Mouse (Mus musculus): Measurements from ENCODE around the gene Rassf2. TPM values are rescaled to one million over a fixed set of nuclear protein-coding genes. Genes with fewer than 3 reads are reported as not detected.

The Rassf2 gene
- polyA plus RNA-seq, 1 experiment from 2014 or later = 10.6 TPM

DNA sequence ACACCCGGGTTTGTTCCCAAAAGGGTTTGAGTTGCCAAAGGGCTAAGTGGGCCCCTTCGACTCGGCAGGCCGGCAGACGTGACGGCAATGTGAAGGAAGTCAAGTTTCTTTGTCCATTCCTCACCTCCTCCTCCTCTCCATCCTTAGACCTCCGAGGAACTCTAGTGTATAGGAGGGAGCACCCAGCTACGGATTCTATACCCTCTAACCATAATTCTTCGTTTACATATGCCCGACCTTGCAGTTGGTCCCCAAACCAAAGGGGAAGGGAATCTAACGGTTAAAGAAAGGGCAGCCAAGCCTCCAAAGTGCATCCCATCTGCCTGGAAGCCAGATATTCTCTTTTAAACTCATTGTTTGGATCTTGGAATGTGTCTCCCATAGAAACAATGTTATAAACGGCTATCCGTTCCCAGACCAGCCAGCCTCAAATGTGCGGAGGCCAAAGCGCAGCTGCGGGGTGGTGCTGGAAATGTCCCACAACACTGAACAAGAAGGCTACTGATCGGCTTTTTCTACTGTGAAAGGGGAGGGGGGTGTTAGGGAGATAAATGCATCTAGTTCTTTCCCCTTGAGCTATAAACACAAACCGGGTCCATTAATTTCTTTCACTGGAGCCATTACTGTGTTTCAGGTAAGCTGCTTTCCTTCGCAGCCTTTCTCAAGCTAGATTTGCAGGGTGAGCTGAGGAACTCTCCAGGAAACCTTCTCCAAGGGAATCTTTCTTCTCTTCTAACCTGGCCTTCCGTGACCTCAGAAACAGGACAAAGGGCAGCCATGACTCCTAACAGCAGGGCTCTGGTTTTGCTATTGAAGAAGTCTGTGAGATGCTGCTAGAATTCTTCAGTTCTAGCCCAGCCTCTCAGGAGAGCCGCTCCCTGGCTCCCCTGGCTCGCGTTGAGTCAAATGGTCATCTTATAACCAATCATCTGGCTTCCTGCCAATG is 633 bp upstream of the Rassf2 start:
- H3K27ac ChIP-seq (replicated peaks) = peak overlapping the region; percentile 90
- no peaks in the 10 kb centered on the region for H3K9me3 ChIP-seq
- DNase-seq (ENCODE audit: low spot score) = peak; percentile 39
- H3K4me3 ChIP-seq = peak overlapping the region; percentile 77
- peaks cover 69% of the 10 kb centered on the region for H3K4me1 ChIP-seq
- H3K36me3 ChIP-seq (replicated peaks) = no peaks in the 10 kb centered on the region
- H3K27me3 ChIP-seq (replicated peaks; ENCODE audit: low read depth, poor library complexity, severe bottlenecking) = peaks cover 55% of the 10 kb centered on the region
- WGBS = 9% methylated on average over 23 of the region's 23 CpGs

- peaks cover 56% of the 10 kb centered on the region for H3K4me1 ChIP-seq
- H3K27ac ChIP-seq (replicated peaks) = peak overlapping the region; percentile 90
- under 1% methylated on average over 36 of the region's 36 CpGs for whole genome bisulfite sequencing
- no peaks in the 10 kb centered on the region for H3K9me3 ChIP-seq
- DNase-seq (ENCODE audit: low spot score) = peak; percentile 55
- peak overlapping the region; percentile 77 for H3K4me3 ChIP-seq
- peaks cover 55% of the 10 kb centered on the region for H3K27me3 ChIP-seq (replicated peaks; ENCODE audit: low read depth, poor library complexity, severe bottlenecking)
- no peaks in the 10 kb centered on the region for H3K36me3 ChIP-seq (replicated peaks)
These were observed 1.0 kb downstream of the Rassf2 start for GRCm38 (mm10) chr2:132028894-132029605.

DNA sequence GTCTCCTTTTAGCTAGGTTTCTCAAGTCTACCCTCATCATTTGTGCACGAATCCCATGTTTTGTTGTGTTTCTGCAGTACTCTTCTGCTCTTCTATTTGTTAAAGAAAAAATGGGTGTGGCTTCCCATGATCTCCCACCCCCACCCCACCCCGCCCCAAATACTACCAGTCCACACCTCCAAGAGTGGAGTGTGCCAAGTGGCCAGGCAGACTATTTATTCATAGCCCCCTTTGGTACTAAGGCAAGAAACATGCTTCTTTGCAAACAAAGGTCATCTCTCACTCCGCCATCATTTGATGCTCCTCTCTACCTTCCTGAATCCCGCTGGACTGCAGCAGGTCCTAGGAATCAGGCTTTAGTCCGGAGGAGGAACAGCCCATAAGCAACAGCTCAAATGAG is 2.0 kb downstream of the Rassf2 start:
- H3K27me3 ChIP-seq (replicated peaks; ENCODE audit: low read depth, poor library complexity, severe bottlenecking) = peaks cover 55% of the 10 kb centered on the region
- WGBS = 41% methylated on average over 5 of the region's 5 CpGs
- no peak for DNase-seq (ENCODE audit: low spot score)
- H3K4me3 ChIP-seq = peak overlapping the region; percentile 77
- H3K36me3 ChIP-seq (replicated peaks) = no peaks in the 10 kb centered on the region
- H3K4me1 ChIP-seq = peaks cover 49% of the 10 kb centered on the region
- H3K27ac ChIP-seq (replicated peaks) = no peak overlapping the region
- H3K9me3 ChIP-seq = no peaks in the 10 kb centered on the region

DNA sequence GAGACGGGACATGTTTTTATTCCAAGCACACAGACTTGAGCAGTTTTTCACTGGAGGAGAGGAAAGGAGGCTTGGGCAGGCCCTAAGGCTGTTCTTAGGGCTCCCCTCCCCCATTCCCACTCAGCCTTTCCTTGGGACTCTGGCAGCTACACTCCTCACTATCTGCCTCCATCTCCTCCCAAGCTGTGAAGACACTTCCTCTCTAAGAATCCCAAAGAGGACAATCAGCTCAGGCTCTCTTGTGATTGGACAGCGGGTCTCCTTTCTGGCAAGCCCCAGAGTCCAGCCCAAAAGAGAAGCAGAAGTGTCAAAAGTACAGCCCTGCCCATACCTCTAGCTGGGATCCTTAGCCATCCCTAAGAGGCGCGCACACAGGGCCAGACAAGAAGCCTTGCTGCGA is 2.7 kb downstream of the Rassf2 start:
- 47% methylated on average over 5 of the region's 5 CpGs for WGBS
- no peak overlapping the region for H3K4me3 ChIP-seq
- no peak for DNase-seq (ENCODE audit: low spot score)
- H3K27me3 ChIP-seq (replicated peaks; ENCODE audit: low read depth, poor library complexity, severe bottlenecking) = peaks cover 55% of the 10 kb centered on the region
- peaks cover 45% of the 10 kb centered on the region for H3K4me1 ChIP-seq
- no peaks in the 10 kb centered on the region for H3K36me3 ChIP-seq (replicated peaks)
- no peaks in the 10 kb centered on the region for H3K9me3 ChIP-seq
- H3K27ac ChIP-seq (replicated peaks) = no peak overlapping the region

DNA sequence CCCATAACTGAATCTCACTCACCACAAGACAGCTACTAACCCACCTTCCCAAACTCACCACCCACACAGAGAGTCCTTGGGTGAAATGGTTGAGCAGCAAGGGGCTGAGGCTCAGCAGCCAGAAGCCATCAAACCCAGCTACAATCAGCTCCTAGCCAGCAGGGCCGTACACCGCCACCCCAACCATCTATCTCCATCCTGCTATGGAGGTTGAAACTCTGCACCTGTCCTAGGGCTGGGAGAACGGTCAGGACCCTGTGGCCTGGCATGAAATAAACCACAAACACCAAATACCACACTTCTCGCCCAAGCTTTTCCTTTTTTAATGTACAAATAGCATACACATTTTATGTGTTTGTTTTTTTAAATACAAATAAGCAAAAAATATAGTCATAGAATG is 6.0 kb downstream of the Rassf2 start:
- H3K9me3 ChIP-seq = no peaks in the 10 kb centered on the region
- 87% methylated on average over 4 of the region's 4 CpGs for WGBS
- no peaks in the 10 kb centered on the region for H3K36me3 ChIP-seq (replicated peaks)
- no peak overlapping the region for H3K27ac ChIP-seq (replicated peaks)
- H3K27me3 ChIP-seq (replicated peaks; ENCODE audit: low read depth, poor library complexity, severe bottlenecking) = peaks cover 29% of the 10 kb centered on the region
- H3K4me3 ChIP-seq = no peak overlapping the region
- no peak for DNase-seq (ENCODE audit: low spot score)
- H3K4me1 ChIP-seq = peaks cover 37% of the 10 kb centered on the region

DNA sequence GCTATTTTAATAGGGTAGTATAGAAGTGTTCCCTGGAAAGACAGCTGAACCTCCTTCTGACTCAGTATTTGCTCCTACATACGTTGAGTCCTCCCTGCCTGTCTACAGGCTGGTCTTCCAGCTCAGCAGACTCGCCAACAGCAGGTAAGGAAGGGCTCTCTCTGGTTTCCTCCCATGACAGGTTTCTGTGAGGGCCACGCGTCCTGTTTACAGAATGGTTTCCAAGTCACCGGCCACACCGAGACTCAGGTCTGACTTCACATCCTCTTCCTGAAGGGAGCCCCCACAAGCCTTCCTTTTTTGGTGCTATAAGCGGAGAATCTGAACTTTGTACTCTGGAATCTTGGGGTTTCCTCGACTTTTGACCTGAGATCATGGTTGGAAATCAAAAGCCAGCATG is 7.4 kb downstream of the Rassf2 start:
- Histone ChIP-seq H3K27me3 (replicated peaks; ENCODE audit: low read depth, poor library complexity, severe bottlenecking) (peaks cover 15% of the 10 kb centered on the region), H3K4me1 (peaks cover 35% of the 10 kb centered on the region), H3K4me3 (no peak overlapping the region), H3K9me3 (no peaks in the 10 kb centered on the region), H3K27ac (replicated peaks) (no peak overlapping the region), H3K36me3 (replicated peaks) (no peaks in the 10 kb centered on the region)
- DNase-seq (ENCODE audit: low spot score) = no peak
- 83% methylated on average over 8 of the region's 8 CpGs for WGBS

DNA sequence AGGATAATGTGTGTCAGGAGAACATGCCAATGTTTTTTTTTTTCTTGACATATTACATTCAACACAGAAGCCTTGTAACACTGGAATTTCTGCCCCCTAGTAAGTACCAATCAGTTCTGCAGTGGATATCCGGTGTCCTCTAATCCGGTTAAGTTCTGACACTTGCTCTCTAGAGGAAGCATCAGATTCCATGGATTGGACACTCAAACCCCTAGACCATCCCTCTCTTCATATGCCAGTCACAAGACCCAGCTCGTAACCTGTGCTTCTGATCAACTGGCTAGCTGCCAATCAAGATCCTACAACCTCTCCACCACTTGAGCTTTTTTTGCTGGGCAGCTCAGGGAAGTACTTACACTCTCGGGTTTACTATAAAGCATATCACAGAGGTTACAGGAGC is 8.4 kb downstream of the Rassf2 start:
- no peak for DNase-seq (ENCODE audit: low spot score)

GRCm38 (mm10) chr2:132020991-132021541 is 9.0 kb downstream of the Rassf2 start:
- Histone ChIP-seq H3K27me3 (replicated peaks; ENCODE audit: low read depth, poor library complexity, severe bottlenecking) (0 out of 2 replicates have a peak, but pooled peaks cover under 1% of the 10 kb centered on the region), H3K4me1 (peaks cover 36% of the 10 kb centered on the region), H3K36me3 (replicated peaks) (no peaks in the 10 kb centered on the region), H3K27ac (replicated peaks) (no peak overlapping the region), H3K9me3 (no peaks in the 10 kb centered on the region), H3K4me3 (no peak overlapping the region)
- 54% methylated on average over 5 of the region's 5 CpGs for whole genome bisulfite sequencing
- no peak for DNase-seq (ENCODE audit: low spot score)

More for the DNA sequence above, 8.4 kb downstream of the Rassf2 start:
- Histone ChIP-seq H3K9me3 (no peaks in the 10 kb centered on the region), H3K36me3 (replicated peaks) (no peaks in the 10 kb centered on the region), H3K4me1 (peaks cover 36% of the 10 kb centered on the region), H3K27me3 (replicated peaks; ENCODE audit: low read depth, poor library complexity, severe bottlenecking) (peaks cover 5% of the 10 kb centered on the region), H3K4me3 (no peak overlapping the region), H3K27ac (replicated peaks) (no peak overlapping the region)
- 71% methylated on average over 4 of the region's 4 CpGs for WGBS

DNA sequence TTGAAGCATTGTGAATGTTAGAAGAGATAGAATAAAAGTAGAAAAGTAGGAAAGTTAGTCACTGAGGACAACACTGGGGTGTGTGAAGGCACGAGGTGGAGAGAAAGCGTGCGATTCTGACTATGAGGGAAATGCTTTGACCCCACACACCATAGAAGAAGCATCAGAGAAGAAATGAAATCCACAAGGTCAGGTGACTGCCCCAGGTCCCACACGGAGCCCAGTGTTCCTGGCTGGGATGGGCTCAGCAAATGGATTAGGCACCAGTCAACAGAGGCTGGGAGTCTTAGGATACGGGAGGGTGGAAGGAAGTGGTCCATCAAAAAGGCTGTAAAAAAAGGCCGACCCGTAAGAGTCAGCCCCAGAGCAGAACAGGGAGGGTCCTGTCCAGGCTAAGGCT is 9.6 kb downstream of the Rassf2 start:
- 77% methylated on average over 7 of the region's 7 CpGs for WGBS
- no peak overlapping the region for H3K27ac ChIP-seq (replicated peaks)
- H3K4me3 ChIP-seq = no peak overlapping the region
- DNase-seq (ENCODE audit: low spot score) = no peak
- peaks cover 36% of the 10 kb centered on the region for H3K4me1 ChIP-seq
- no peaks in the 10 kb centered on the region for H3K36me3 ChIP-seq (replicated peaks)
- no peaks in the 10 kb centered on the region for H3K9me3 ChIP-seq
- H3K27me3 ChIP-seq (replicated peaks; ENCODE audit: low read depth, poor library complexity, severe bottlenecking) = no peaks in the 10 kb centered on the region

GRCm38 (mm10) chr2:132019372-132019811 is 10.7 kb downstream of the Rassf2 start:
- peaks cover 36% of the 10 kb centered on the region for H3K4me1 ChIP-seq
- H3K9me3 ChIP-seq = no peaks in the 10 kb centered on the region
- H3K27me3 ChIP-seq (replicated peaks; ENCODE audit: low read depth, poor library complexity, severe bottlenecking) = no peaks in the 10 kb centered on the region
- H3K27ac ChIP-seq (replicated peaks) = peak overlapping the region; percentile 19; the same call in 1 of the 2 replicates
- DNase-seq (ENCODE audit: low spot score) = no peak
- WGBS = 79% methylated on average over 3 of the region's 3 CpGs
- no peak overlapping the region for H3K4me3 ChIP-seq
- no peaks in the 10 kb centered on the region for H3K36me3 ChIP-seq (replicated peaks)

- peaks cover 36% of the 10 kb centered on the region for H3K4me1 ChIP-seq
- no peaks in the 10 kb centered on the region for H3K27me3 ChIP-seq (replicated peaks; ENCODE audit: low read depth, poor library complexity, severe bottlenecking)
- H3K36me3 ChIP-seq (replicated peaks) = no peaks in the 10 kb centered on the region
- H3K9me3 ChIP-seq = no peaks in the 10 kb centered on the region
- 69% methylated on average over 4 of the region's 4 CpGs for WGBS
- no peak overlapping the region for H3K4me3 ChIP-seq
- no peak overlapping the region for H3K27ac ChIP-seq (replicated peaks)
- DNase-seq (ENCODE audit: low spot score) = no peak
These were observed 11.9 kb downstream of the Rassf2 start for GRCm38 (mm10) chr2:132018156-132018555.

DNA sequence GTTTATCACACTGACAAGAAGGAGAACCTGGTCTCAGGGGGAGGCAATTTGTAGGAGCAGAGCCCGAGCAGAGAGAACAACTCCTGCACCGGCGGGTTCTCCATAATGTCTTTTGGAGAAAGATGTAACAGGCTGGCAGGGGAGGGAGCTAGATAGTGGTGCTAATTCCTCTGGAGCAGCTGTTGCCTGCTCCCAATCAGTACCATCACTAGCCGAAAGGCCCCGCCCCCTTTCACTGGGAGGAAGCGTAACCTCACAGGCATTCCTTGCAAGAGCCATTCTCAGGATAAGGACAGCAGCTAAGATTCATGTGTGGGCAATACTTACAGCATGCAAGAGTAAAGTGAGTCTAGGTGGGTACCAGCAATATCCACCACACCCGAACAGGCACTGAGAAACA is 12.4 kb downstream of the Rassf2 start:
- H3K4me1 ChIP-seq = peaks cover 36% of the 10 kb centered on the region
- H3K4me3 ChIP-seq = no peak overlapping the region
- H3K36me3 ChIP-seq (replicated peaks) = no peaks in the 10 kb centered on the region
- peak; percentile 38 for DNase-seq (ENCODE audit: low spot score)
- no peaks in the 10 kb centered on the region for H3K27me3 ChIP-seq (replicated peaks; ENCODE audit: low read depth, poor library complexity, severe bottlenecking)
- WGBS = 50% methylated on average over 7 of the region's 7 CpGs
- no peaks in the 10 kb centered on the region for H3K9me3 ChIP-seq
- H3K27ac ChIP-seq (replicated peaks) = no peak overlapping the region
